Mouse (Mus musculus) bone marrow, adult 2 months (tissue): Measurements from ENCODE around the gene Phyhipl. TPM values are rescaled to one million over a fixed set of nuclear protein-coding genes. Genes with fewer than 3 reads are reported as not detected.

Experiments used
- H3K27ac ChIP-seq: fragments of 200-500 bp; 2 replicates; pipeline ENCODE4 v1.5.1; 2012; ENCODE audit warnings: low read depth, mild to moderate bottlenecking, control low read depth, inconsistent platforms, low read length; ENCODE audit not compliant: control insufficient read depth, poor library complexity, insufficient read depth
- H3K4me1 ChIP-seq: fragments of 200-500 bp; 2 replicates; pipeline ENCODE4 v1.6.1; 2011; ENCODE audit warnings: low read length; ENCODE audit not compliant: control insufficient read depth, insufficient read depth
- H3K4me3 ChIP-seq: fragments of 200-500 bp; replicated peaks from 2 replicates; pipeline ENCODE3; 2011; ENCODE audit warnings: mild to moderate bottlenecking, low read depth, low read length, control low read depth; ENCODE audit not compliant: control insufficient read depth
- CTCF ChIP-seq: fragments of 200-500 bp; IDR thresholded peaks from 2 replicates; pipeline ENCODE4 v1.5.1; 2011; ENCODE audit warnings: low read length, control low read depth; ENCODE audit not compliant: control insufficient read depth, insufficient read depth
- POLR2A ChIP-seq: fragments of 200-500 bp; IDR thresholded peaks from 2 replicates; pipeline ENCODE4 v1.6.1; 2011; ENCODE audit warnings: low read depth, mild to moderate bottlenecking, control low read depth, low read length, borderline replicate concordance; ENCODE audit not compliant: control insufficient read depth
- WGBS: fragments of 180-500 bp; shearing (Covaris S2); methylation state at CpG from one replicate; pipeline ENCODE4 v1.1.7; 2018; 5-methylcytosine and 5-hydroxymethylcytosine counted together
- polyA plus RNA-seq: library from polyadenylated mRNA; stranded (reverse); fragments of >200 nt; gene quantifications from 2 replicates; pipeline ENCODE4 v1.2.4, GENCODE M21; 2011; ENCODE audit warnings: low replicate concordance; ENCODE audit not compliant: missing spikeins, insufficient read depth, insufficient read length

Phyhipl gene
- 0.82 TPM in 1 of 2 replicates, not detected in the other for polyA plus RNA-seq

- no peaks in the 10 kb centered on the region for H3K4me1 ChIP-seq
Observed at GRCm38 (mm10) chr10:70655828-70656227, at the start of gene Phyhipl. Phyhipl (minus strand) TSS chr10:70655965.

GRCm38 (mm10) chr10:70703211-70703610 lies 47.4 kb upstream of the Phyhipl start:
- WGBS: 42% methylated on average over 6 of the region's 6 CpGs
- TF ChIP-seq POLR2A: no peak
- no peak for TF ChIP-seq CTCF
- Histone ChIP-seq H3K27ac (no peak overlapping the region), H3K4me3 (no peak overlapping the region), H3K4me1 (no peaks in the 10 kb centered on the region)

More at GRCm38 (mm10) chr10:70655828-70656227, at the start of gene Phyhipl:
- WGBS: 76% methylated on average over 7 of the region's 7 CpGs
- no peak within 1 kb of the TSS for H3K4me3 ChIP-seq
- TF ChIP-seq POLR2A (no peak), CTCF (no peak)
- no peak within 1 kb of the TSS for H3K27ac ChIP-seq

- Histone ChIP-seq H3K4me3 (no peak overlapping the region), H3K4me1 (no peaks in the 10 kb centered on the region), H3K27ac (no peak overlapping the region)
- 79% methylated on average over 7 of the region's 7 CpGs for WGBS
- no peak for TF ChIP-seq POLR2A
- TF ChIP-seq CTCF: no peak
Observed at GRCm38 (mm10) chr10:70699581-70699980, 43.8 kb upstream of the Phyhipl start.

- Histone ChIP-seq H3K4me3 (no peak overlapping the region), H3K4me1 (no peaks in the 10 kb centered on the region), H3K27ac (no peak overlapping the region)
- 77% methylated on average over 3 of the region's 3 CpGs for WGBS
- TF ChIP-seq POLR2A (no peak), CTCF (no peak)
Observed at GRCm38 (mm10) chr10:70698014-70698413, 42.2 kb upstream of the Phyhipl start.

- 83% methylated on average over 29 of the region's 29 CpGs for WGBS
- TF ChIP-seq POLR2A: no peak
- no peak for TF ChIP-seq CTCF
- Histone ChIP-seq H3K27ac (no peak overlapping the region), H3K4me1 (no peaks in the 10 kb centered on the region), H3K4me3 (no peak overlapping the region)
Observed at GRCm38 (mm10) chr10:70696748-70697585, 41.2 kb upstream of the Phyhipl start.

- Histone ChIP-seq H3K4me3 (no peak overlapping the region), H3K4me1 (no peaks in the 10 kb centered on the region), H3K27ac (no peak overlapping the region)
- TF ChIP-seq POLR2A (no peak), CTCF (no peak)
- 74% methylated on average over 6 of the region's 6 CpGs for WGBS
Observed at GRCm38 (mm10) chr10:70689346-70689745, 33.6 kb upstream of the Phyhipl start.

- WGBS: 75% methylated on average over 8 of the region's 8 CpGs
- TF ChIP-seq CTCF (no peak), POLR2A (no peak)
- no peak overlapping the region for H3K4me3 ChIP-seq
- H3K4me1 ChIP-seq: no peaks in the 10 kb centered on the region
- H3K27ac ChIP-seq: no peak overlapping the region
Observed at GRCm38 (mm10) chr10:70688881-70689280, 33.1 kb upstream of the Phyhipl start.

GRCm38 (mm10) chr10:70686941-70687703 lies 31.4 kb upstream of the Phyhipl start:
- TF ChIP-seq CTCF (no peak), POLR2A (no peak)
- H3K27ac ChIP-seq: no peak overlapping the region
- no peak overlapping the region for H3K4me3 ChIP-seq
- 63% methylated on average over 11 of the region's 11 CpGs for WGBS
- H3K4me1 ChIP-seq: no peaks in the 10 kb centered on the region
